Comparison of ENCODE assay signal across 7 mouse cellular contexts in genomic region chr3:145681348-145681935, GRCm38 (mm10). TPM values are rescaled to one million over a fixed set of nuclear protein-coding genes. Genes with fewer than 3 reads are reported as not detected.
A peak's percentile ranks its signal among the peaks of the same experiment; 100 is the strongest.
DNase-seq lines count a peak whose midpoint lies in the region; ATAC-seq and TF ChIP-seq lines count a peak whose summit lies in the region.

No protein-coding gene starts in this region.

- ATAC-seq in lung, postnatal 0 days = no peak
- peak; percentile 75 for ATAC-seq in embryonic facial prominence, embryonic 14.5 days (ENCODE audit: low read depth)
- ATAC-seq in hindbrain, embryonic 15.5 days (ENCODE audit: low FRiP score, low read depth) = peak; percentile 89
- ATAC-seq in midbrain, embryonic 16.5 days = peak; percentile 80

- no peaks in the 10 kb centered on the region for H3K27me3 ChIP-seq in lung, postnatal 0 days (replicated peaks; ENCODE audit: insufficient read depth, low read length)
- no peaks in the 10 kb centered on the region for H3K27me3 ChIP-seq in embryonic facial prominence, embryonic 14.5 days (replicated peaks; ENCODE audit: control insufficient read depth, insufficient read depth, low read length)
- no peaks in the 10 kb centered on the region for H3K27me3 ChIP-seq in hindbrain, embryonic 15.5 days
- no peaks in the 10 kb centered on the region for H3K27me3 ChIP-seq in midbrain, embryonic 16.5 days (ENCODE audit: control insufficient read depth, insufficient read depth, low read depth, low read length)

- no peak overlapping the region for H3K27ac ChIP-seq in lung, postnatal 0 days (ENCODE audit: low read length)
- peak overlapping the region; percentile 63 for H3K27ac ChIP-seq in embryonic facial prominence, embryonic 14.5 days (replicated peaks; ENCODE audit: low read depth, low read length)
- H3K27ac ChIP-seq in hindbrain, embryonic 15.5 days (replicated peaks) = peak overlapping the region; percentile 68
- H3K27ac ChIP-seq in midbrain, embryonic 16.5 days (ENCODE audit: low read length) = peak overlapping the region; percentile 58

- no peak overlapping the region for H3K9ac ChIP-seq in lung, postnatal 0 days (replicated peaks; ENCODE audit: low read depth)
- no peak overlapping the region for H3K9ac ChIP-seq in embryonic facial prominence, embryonic 14.5 days (ENCODE audit: low read depth, low read length)
- H3K9ac ChIP-seq in hindbrain, embryonic 15.5 days = no peak overlapping the region
- no peak overlapping the region for H3K9ac ChIP-seq in midbrain, embryonic 16.5 days (ENCODE audit: low read depth, low read length)

- no peak for TF ChIP-seq EP300 in lung, postnatal 0 days (IDR thresholded peaks at IDR 0.05)

- peak; percentile 37 for DNase-seq in lung, postnatal 0 days (ENCODE audit: low spot score)
- DNase-seq in lung, postnatal 10 days = no peak
- peak; percentile 74 for DNase-seq in embryonic facial prominence, embryonic 14.5 days (ENCODE audit: low spot score)
- no peak for DNase-seq in urinary bladder, postnatal 14 days (ENCODE audit: low spot score)
- DNase-seq in MN1 (ENCODE audit: low spot score) = no peak

- 66% methylated on average over 10 of the region's 10 CpGs for WGBS in lung, postnatal 0 days
- 54% methylated on average over 10 of the region's 10 CpGs for WGBS in embryonic facial prominence, embryonic 14.5 days
- 51% methylated on average over 10 of the region's 10 CpGs for WGBS in hindbrain, embryonic 15.5 days
- 67% methylated on average over 10 of the region's 10 CpGs for WGBS in midbrain, embryonic 16.5 days

- H3K4me3 ChIP-seq in lung, postnatal 0 days (ENCODE audit: low read depth, low read length) = no peak overlapping the region
- no peak overlapping the region for H3K4me3 ChIP-seq in embryonic facial prominence, embryonic 14.5 days (ENCODE audit: low read depth, low read length)
- no peak overlapping the region for H3K4me3 ChIP-seq in hindbrain, embryonic 15.5 days
- H3K4me3 ChIP-seq in midbrain, embryonic 16.5 days (ENCODE audit: low read depth, low read length) = no peak overlapping the region

- H3K36me3 ChIP-seq in lung, postnatal 0 days (ENCODE audit: insufficient read depth, low read length) = no peaks in the 10 kb centered on the region
- H3K36me3 ChIP-seq in embryonic facial prominence, embryonic 14.5 days (ENCODE audit: control insufficient read depth, insufficient read depth, low read length) = no peaks in the 10 kb centered on the region
- H3K36me3 ChIP-seq in hindbrain, embryonic 15.5 days = no peaks in the 10 kb centered on the region
- no peaks in the 10 kb centered on the region for H3K36me3 ChIP-seq in midbrain, embryonic 16.5 days (ENCODE audit: control insufficient read depth, insufficient read depth, low read length)

- no peak overlapping the region for H3K4me2 ChIP-seq in lung, postnatal 0 days (replicated peaks; ENCODE audit: low read depth, low read length)
- H3K4me2 ChIP-seq in embryonic facial prominence, embryonic 14.5 days (ENCODE audit: low read depth, low read length) = peak overlapping the region; percentile 26; the same call in 1 of the 2 replicates
- peak overlapping the region; percentile 15; the same call in 1 of the 2 replicates for H3K4me2 ChIP-seq in hindbrain, embryonic 15.5 days
- no peak overlapping the region for H3K4me2 ChIP-seq in midbrain, embryonic 16.5 days (ENCODE audit: low read length)

- no peaks in the 10 kb centered on the region for H3K9me3 ChIP-seq in lung, postnatal 0 days (ENCODE audit: low read length)
- H3K9me3 ChIP-seq in embryonic facial prominence, embryonic 14.5 days (ENCODE audit: control insufficient read depth, low read length) = no peaks in the 10 kb centered on the region
- H3K9me3 ChIP-seq in hindbrain, embryonic 15.5 days = no peaks in the 10 kb centered on the region
- H3K9me3 ChIP-seq in midbrain, embryonic 16.5 days (replicated peaks; ENCODE audit: control insufficient read depth, low read length, poor library complexity, severe bottlenecking) = no peaks in the 10 kb centered on the region

- no peaks in the 10 kb centered on the region for H3K4me1 ChIP-seq in lung, postnatal 0 days (ENCODE audit: insufficient read depth, low read depth, low read length)
- peaks cover 12% of the 10 kb centered on the region for H3K4me1 ChIP-seq in embryonic facial prominence, embryonic 14.5 days (ENCODE audit: control insufficient read depth, insufficient read depth, low read length)
- no peaks in the 10 kb centered on the region; the same call in 1 of the 2 replicates for H3K4me1 ChIP-seq in hindbrain, embryonic 15.5 days (replicated peaks)
- no peaks in the 10 kb centered on the region for H3K4me1 ChIP-seq in midbrain, embryonic 16.5 days (ENCODE audit: control insufficient read depth, insufficient read depth, low read length)

- no peak for TF ChIP-seq CTCF in lung, postnatal 0 days (IDR thresholded peaks at IDR 0.05)

RNA-seq across cellular contexts. Expression of gene Ccn1, which starts 31.7 kb away (rescaled TPM):
- polyA plus RNA-seq in lung, postnatal 0 days (2015; fragmentation: Nextera tagmentation; extraction: Ambion mirVana) = 124 and 131 TPM in 2 replicates
- polyA plus RNA-seq in embryonic facial prominence, embryonic 14.5 days (2014; fragmentation: Nextera tagmentation; extraction: Ambion mirVana) = 42.6 and 50.5 TPM in 2 replicates
- polyA plus RNA-seq in hindbrain, embryonic 15.5 days (2015; fragmentation: Nextera tagmentation; extraction: Ambion mirVana) = 6.9 and 7.1 TPM in 2 replicates
- 7.2 and 7.9 TPM in 2 replicates for polyA plus RNA-seq in midbrain, embryonic 16.5 days (2015; fragmentation: Nextera tagmentation; extraction: Ambion mirVana)

Comparison
In these comparisons a context has a peak if more than half of its experiments do, and no peak if none do; other contexts are left out.
1. DNase-seq: peak in lung, postnatal 0 days (single experiment) and embryonic facial prominence, embryonic 14.5 days (single experiment); none in lung, postnatal 10 days (single experiment), urinary bladder, postnatal 14 days (single experiment) and MN1 (single experiment).
2. H3K4me2 ChIP-seq: peak in embryonic facial prominence, embryonic 14.5 days (single experiment) and hindbrain, embryonic 15.5 days (single experiment); none in lung, postnatal 0 days (single experiment) and midbrain, embryonic 16.5 days (single experiment).